Mouse (Mus musculus): ENCODE results near the gene Dcun1d1.

The Dcun1d1 gene

GRCm38 (mm10) chr3:35937345-35937744 lies at the start of gene Dcun1d1:
Gene Dcun1d1, minus strand, starts transcription at chr3:35937445.
- DNase-seq (ENCODE audit: low read depth, low spot score): no peak

DNA sequence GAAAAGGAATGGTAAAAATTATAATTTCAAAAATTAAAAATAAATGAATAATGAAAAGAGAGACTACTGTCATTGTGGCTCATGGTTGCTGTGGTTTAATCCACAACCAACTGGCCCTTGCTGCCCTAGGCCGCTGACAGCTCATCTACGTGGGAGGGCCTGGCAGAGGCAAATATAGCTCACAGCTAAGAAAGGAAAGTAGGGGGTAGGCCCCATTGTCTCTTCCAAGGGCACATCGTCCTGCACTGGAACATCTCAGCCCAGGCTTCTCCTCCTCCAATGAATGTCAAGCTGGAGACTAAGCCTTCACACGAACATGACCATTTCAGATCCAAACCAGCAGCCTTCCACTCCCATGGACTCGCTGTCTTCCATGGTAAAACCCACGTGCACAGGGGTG lies 49.0 kb upstream of the Dcun1d1 start:
- no peak for DNase-seq (ENCODE audit: low read depth, low spot score)

- peak; percentile 30 for DNase-seq (ENCODE audit: low read depth, low spot score)
Observed at GRCm38 (mm10) chr3:35973551-35973950, 36.3 kb upstream of the Dcun1d1 start.

DNA sequence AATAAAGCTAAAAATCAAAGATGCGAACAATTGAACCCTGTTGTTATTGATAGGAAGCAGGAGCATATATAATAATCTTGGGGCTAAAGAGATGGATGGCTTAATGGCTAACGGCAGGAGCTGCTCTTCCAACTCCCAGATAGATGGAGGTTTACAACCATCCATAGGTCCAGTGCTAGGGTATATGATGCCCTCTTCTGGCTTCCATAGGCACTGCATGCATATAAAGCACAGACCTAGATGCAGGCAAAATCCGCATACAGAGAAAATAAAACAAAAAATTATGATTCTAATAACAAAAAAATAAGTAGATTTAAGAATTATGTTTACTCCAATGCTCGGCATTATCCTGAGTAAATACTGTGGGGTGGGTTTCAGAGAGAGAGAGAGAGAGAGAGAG lies 35.7 kb upstream of the Dcun1d1 start:
- DNase-seq (ENCODE audit: low read depth, low spot score): peak; percentile 49

- no peak for DNase-seq (ENCODE audit: low read depth, low spot score)
Observed at GRCm38 (mm10) chr3:35971149-35971548, 33.9 kb upstream of the Dcun1d1 start.

GRCm38 (mm10) chr3:35970441-35970840 lies 33.2 kb upstream of the Dcun1d1 start:
- DNase-seq (ENCODE audit: low read depth, low spot score): no peak

DNA sequence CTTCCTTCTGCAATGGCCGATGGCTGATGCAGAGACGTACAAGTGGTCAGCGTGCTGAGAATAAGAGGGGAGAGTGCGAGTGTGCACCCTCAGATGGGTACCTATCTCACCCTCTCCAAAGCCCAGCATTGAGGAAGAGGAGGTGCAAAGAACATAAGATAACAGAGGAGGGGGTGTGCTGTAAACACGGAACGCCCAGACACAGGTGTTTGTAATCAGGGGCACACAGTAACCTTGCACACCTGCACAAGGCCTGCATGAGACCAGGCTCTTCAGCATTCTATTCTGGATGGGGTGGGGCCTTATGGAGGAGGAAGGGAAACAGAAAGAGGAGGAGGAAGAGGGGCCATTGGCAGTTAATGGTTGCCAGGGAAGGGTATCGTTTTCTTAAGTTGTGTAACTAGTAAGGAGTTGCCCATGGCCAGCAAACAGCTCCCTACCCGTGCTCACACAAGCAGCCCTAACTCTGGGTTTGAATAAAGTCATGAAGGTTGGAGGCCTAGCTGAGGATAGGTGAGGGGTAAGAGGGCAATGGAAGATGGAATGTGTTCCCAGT lies 30.2 kb upstream of the Dcun1d1 start:
- DNase-seq (ENCODE audit: low read depth, low spot score): no peak

DNA sequence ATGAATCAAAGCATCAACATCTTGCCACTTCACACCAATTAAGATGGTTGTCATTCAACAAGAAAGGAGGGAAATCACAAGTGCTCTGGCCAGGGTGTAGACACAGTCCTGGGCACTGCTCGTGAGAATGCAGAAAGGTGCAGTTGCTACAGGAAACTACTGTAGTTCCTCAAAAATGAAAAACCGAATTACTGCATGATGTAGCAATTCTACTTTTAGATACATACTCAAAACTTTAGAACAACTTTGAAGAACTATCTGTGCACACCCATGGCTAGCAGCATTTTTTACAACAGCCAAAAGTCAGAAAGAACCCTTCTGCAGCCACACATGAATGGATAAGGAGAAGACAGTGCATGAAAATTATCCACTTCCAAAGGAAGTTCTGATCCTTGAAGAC lies 29.2 kb upstream of the Dcun1d1 start:
- DNase-seq (ENCODE audit: low read depth, low spot score): no peak

- DNase-seq (ENCODE audit: low read depth, low spot score): no peak
Observed at GRCm38 (mm10) chr3:35964928-35965327, 27.7 kb upstream of the Dcun1d1 start.

DNA sequence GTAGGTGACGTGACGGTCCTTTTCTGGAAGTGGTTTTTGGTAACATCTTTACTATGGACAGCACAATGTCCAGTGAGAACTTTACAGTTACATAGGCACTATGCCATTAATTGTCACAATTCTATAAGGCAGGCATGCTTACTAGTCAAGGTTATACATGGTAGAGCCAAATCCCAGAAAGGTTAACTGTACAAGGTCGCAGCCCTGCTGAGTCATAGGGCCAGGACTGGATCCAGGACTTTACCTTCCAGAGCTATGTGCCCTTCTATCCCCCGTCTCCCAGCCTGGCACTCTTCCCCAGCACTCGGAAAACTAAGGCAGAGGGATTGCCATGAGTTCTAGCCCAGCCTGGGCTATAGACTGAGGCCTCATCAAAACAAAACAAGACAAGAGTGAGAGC lies 26.7 kb upstream of the Dcun1d1 start:
- no peak for DNase-seq (ENCODE audit: low read depth, low spot score)

DNA sequence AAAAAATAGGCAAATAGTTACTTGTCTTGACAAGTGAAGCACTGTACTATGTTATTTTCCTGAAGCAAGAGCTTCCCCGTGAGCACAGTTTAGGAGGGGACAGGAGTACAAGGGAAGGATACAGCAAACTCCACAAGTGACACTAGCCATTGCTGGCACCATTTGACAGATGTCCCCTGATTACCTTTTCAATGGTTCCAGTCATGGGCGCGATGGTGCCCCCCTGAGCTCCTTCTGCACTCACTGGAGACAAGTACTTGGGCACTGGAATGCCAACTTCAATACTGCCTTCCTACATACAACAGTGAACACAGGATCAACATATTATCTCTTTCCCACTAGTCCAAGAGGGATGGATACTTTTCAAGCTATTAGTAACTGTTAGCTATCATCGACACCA lies 26.2 kb upstream of the Dcun1d1 start:
- DNase-seq (ENCODE audit: low read depth, low spot score): no peak

- no peak for DNase-seq (ENCODE audit: low read depth, low spot score)
Observed at GRCm38 (mm10) chr3:35962967-35963366, 25.7 kb upstream of the Dcun1d1 start.

DNA sequence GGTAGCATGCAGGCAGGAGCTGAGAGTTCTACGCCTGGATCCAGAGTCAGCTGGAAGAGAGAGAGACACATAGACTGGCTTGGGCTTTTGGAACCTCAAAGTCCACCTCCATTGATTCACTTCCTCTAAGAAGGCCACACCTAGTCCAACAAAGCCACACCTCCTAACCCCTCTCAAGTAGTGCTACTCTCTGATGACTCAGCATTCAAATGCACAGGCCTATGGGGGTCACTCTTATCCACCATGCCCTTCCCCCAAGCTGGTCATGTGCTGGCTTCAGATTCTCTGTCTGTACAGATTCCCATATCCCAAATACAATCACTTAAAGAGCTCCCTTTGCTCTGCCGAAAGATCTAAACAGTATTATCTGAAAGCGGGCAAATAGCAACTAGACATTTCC lies 20.0 kb upstream of the Dcun1d1 start:
- no peak for DNase-seq (ENCODE audit: low read depth, low spot score)

- no peak for DNase-seq (ENCODE audit: low read depth, low spot score)
Observed at GRCm38 (mm10) chr3:35954901-35955575, 17.8 kb upstream of the Dcun1d1 start.

DNA sequence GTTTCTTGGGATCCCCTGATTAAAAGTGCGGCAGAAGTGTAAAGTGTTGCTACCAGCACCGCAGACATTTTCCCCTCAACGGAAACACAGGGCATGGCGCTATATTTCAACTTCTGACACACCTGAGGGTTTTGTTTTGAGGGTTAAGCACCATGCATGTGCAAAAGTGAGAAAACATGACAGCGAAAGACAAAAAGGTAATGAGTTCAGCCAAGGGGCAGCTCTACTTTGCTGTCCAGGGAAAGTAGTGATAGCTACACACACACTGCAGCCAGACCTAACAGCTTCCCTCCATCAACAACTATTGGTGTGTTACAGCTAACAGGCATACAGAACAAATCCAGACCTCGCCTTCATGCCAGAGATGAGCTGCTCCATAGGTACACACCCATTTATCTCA lies 16.6 kb upstream of the Dcun1d1 start:
- DNase-seq (ENCODE audit: low read depth, low spot score): no peak

DNA sequence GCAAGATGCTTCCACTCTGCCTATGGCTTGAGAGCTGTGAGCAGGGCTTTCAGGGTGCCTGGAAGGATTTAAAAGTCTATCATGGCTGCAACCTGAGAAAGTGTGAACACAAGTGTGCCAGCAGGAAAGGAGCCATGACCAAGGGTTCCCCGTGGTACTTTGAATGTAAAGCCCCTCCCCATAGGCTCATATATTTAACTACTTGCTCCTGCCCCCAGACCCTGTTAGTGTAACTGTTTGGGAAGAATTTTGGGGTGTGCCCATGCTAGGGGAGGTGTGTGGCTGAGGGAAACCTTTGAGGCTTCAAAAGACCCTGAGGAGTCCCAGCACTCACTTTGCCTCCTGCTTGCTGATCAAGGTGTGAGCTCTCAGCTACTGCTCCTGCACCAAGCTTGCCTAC lies 15.9 kb upstream of the Dcun1d1 start:
- DNase-seq (ENCODE audit: low read depth, low spot score): no peak

- DNase-seq (ENCODE audit: low read depth, low spot score): no peak
Observed at GRCm38 (mm10) chr3:35948197-35948596, 11.0 kb upstream of the Dcun1d1 start.

- DNase-seq (ENCODE audit: low read depth, low spot score): no peak
Observed at GRCm38 (mm10) chr3:35940520-35941135, 3.4 kb upstream of the Dcun1d1 start.

DNA sequence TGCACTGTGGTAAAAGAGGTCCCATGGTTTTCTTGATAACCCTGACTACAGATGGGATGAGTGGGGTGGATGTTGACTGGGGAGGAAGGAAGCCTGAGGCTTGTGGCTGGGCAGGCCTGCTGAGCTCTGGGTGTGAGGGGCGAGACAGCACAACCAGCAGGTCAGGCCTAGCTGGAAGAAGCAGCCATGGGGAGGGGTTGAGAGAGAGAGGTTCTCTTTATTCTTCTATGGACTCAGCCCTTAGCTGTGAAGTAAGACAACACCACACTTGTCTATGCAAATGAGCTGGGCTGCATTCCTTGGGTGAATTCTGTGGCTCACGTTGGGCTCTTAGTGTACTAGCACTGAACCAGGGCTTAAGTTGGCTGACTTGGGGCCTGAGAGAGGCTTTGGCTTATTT lies 2.8 kb upstream of the Dcun1d1 start:
- DNase-seq (ENCODE audit: low read depth, low spot score): no peak

GRCm38 (mm10) chr3:35933405-35933777 lies 3.9 kb downstream of the Dcun1d1 start:
- peak; percentile 64 for DNase-seq (ENCODE audit: low read depth, low spot score)

GRCm38 (mm10) chr3:35932735-35933404 lies 4.4 kb downstream of the Dcun1d1 start:
- peak; percentile 71 for DNase-seq (ENCODE audit: low read depth, low spot score)

DNA sequence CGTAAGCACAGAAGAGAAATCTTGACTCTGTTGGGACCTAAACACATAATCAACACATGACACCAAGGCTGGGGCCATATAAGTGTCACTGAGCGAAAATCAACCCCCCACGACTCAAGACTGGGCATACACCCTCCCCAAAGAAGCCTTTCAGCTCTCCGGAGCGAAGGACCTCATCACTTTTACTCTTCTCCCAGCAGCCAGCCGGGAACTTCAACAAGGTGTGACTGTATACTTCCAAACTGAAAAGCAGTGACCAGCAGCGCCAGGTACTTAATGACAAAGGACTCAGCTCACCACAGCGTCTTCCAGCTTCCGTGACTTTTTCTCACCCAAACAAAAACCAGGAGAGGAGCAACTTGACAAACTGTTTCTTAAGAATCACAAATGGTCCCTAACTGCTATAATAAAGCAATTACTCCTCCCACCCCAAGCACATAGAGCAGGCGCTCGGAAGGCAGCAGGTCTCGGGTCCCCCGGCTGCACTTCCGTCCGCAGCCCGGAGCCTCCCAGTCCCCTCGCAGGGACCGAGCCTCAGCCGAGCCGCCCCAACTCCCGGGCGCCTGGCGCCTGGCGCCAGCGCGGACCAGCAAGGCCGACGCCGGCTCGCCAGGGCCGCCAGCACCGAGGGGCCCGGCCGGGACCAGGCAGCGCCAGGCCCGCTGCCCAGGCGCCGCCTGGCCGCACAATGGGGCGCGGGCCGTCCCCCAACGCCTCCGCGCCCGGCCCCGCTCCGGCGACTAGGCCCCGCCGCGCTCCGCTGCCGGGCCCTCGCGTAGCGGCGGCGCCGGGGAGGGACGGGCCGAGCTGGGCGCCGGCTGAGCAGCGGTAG lies 5.1 kb downstream of the Dcun1d1 start:
- peak; percentile 50 for DNase-seq (ENCODE audit: low read depth, low spot score)
